Mouse (Mus musculus): ENCODE measurements around the gene Gm20388. TPM values are rescaled to one million over a fixed set of nuclear protein-coding genes. Genes with fewer than 3 reads are reported as not detected.

Gm20388 gene
- polyA plus RNA-seq, 1 experiment = 49.7 TPM

- TF ChIP-seq CTCF (conservative IDR thresholded peaks at IDR 0.05; ENCODE audit: insufficient read depth, insufficient read length, low read depth, low read length) (peak; percentile 64), POLR2A (IDR thresholded peaks at IDR 0.05; ENCODE audit: low read depth, low read length) (no peak)
- Histone ChIP-seq H3K4me3 (ENCODE audit: insufficient read depth, low read depth, low read length) (no peak overlapping the region), H3K4me1 (ENCODE audit: control insufficient read depth, insufficient read depth, low read length) (no peaks in the 10 kb centered on the region), H3K27me3 (replicated peaks; ENCODE audit: control insufficient read depth, insufficient read depth, low read length) (no peaks in the 10 kb centered on the region; the same call in 1 of the 2 replicates), H3K27ac (ENCODE audit: insufficient read depth, low read depth, low read length) (no peak overlapping the region), H3K36me3 (ENCODE audit: control insufficient read depth, insufficient read depth, low read length) (no peaks in the 10 kb centered on the region)
- peak; percentile 60 for DNase-seq
- 15% methylated on average over 5 of the region's 5 CpGs for WGBS
Measured at GRCm38 (mm10) chr8:120970346-120970745, 1059.7 kb downstream of the Gm20388 start.

GRCm38 (mm10) chr8:120971691-120972469 lies 1061.2 kb downstream of the Gm20388 start:
- WGBS = 9% methylated on average over 34 of the region's 34 CpGs
- H3K27me3 ChIP-seq (replicated peaks; ENCODE audit: control insufficient read depth, insufficient read depth, low read length) = no peaks in the 10 kb centered on the region; the same call in 1 of the 2 replicates

GRCm38 (mm10) chr8:120973046-120973445 lies 1062.4 kb downstream of the Gm20388 start:
- Histone ChIP-seq H3K27ac (ENCODE audit: insufficient read depth, low read depth, low read length) (no peak overlapping the region), H3K27me3 (replicated peaks; ENCODE audit: control insufficient read depth, insufficient read depth, low read length) (no peaks in the 10 kb centered on the region; the same call in 1 of the 2 replicates), H3K4me3 (ENCODE audit: insufficient read depth, low read depth, low read length) (no peak overlapping the region), H3K36me3 (ENCODE audit: control insufficient read depth, insufficient read depth, low read length) (no peaks in the 10 kb centered on the region), H3K4me1 (ENCODE audit: control insufficient read depth, insufficient read depth, low read length) (no peaks in the 10 kb centered on the region)
- TF ChIP-seq POLR2A (IDR thresholded peaks at IDR 0.05; ENCODE audit: low read depth, low read length) (no peak), CTCF (conservative IDR thresholded peaks at IDR 0.05; ENCODE audit: insufficient read depth, insufficient read length, low read depth, low read length) (no peak)
- no peak for DNase-seq
- WGBS = 33% methylated on average over 7 of the region's 7 CpGs

More at GRCm38 (mm10) chr8:120971691-120972469, 1061.2 kb downstream of the Gm20388 start:
- Histone ChIP-seq H3K36me3 (ENCODE audit: control insufficient read depth, insufficient read depth, low read length) (no peaks in the 10 kb centered on the region), H3K4me3 (ENCODE audit: insufficient read depth, low read depth, low read length) (peak overlapping the region; percentile 13), H3K4me1 (ENCODE audit: control insufficient read depth, insufficient read depth, low read length) (no peaks in the 10 kb centered on the region), H3K27ac (ENCODE audit: insufficient read depth, low read depth, low read length) (no peak overlapping the region)
- TF ChIP-seq POLR2A (IDR thresholded peaks at IDR 0.05; ENCODE audit: low read depth, low read length) (no peak), CTCF (conservative IDR thresholded peaks at IDR 0.05; ENCODE audit: insufficient read depth, insufficient read length, low read depth, low read length) (no peak)
- DNase-seq = peak; percentile 74

- TF ChIP-seq POLR2A (IDR thresholded peaks at IDR 0.05; ENCODE audit: low read depth, low read length) (no peak), CTCF (conservative IDR thresholded peaks at IDR 0.05; ENCODE audit: insufficient read depth, insufficient read length, low read depth, low read length) (no peak)
- DNase-seq = peak; percentile 8
- Histone ChIP-seq H3K4me1 (ENCODE audit: control insufficient read depth, insufficient read depth, low read length) (no peaks in the 10 kb centered on the region), H3K36me3 (ENCODE audit: control insufficient read depth, insufficient read depth, low read length) (no peaks in the 10 kb centered on the region), H3K4me3 (ENCODE audit: insufficient read depth, low read depth, low read length) (no peak overlapping the region), H3K27ac (ENCODE audit: insufficient read depth, low read depth, low read length) (no peak overlapping the region), H3K27me3 (replicated peaks; ENCODE audit: control insufficient read depth, insufficient read depth, low read length) (no peaks in the 10 kb centered on the region; the same call in 1 of the 2 replicates)
- 62% methylated on average over 13 of the region's 13 CpGs for WGBS
Measured at GRCm38 (mm10) chr8:120977131-120977530, 1066.5 kb downstream of the Gm20388 start.

GRCm38 (mm10) chr8:120979210-120979609 lies 1068.6 kb downstream of the Gm20388 start:
- no peak for DNase-seq
- WGBS = 68% methylated on average over 9 of the region's 9 CpGs
- Histone ChIP-seq H3K4me1 (ENCODE audit: control insufficient read depth, insufficient read depth, low read length) (no peaks in the 10 kb centered on the region), H3K27ac (ENCODE audit: insufficient read depth, low read depth, low read length) (no peak overlapping the region), H3K36me3 (ENCODE audit: control insufficient read depth, insufficient read depth, low read length) (no peaks in the 10 kb centered on the region), H3K4me3 (ENCODE audit: insufficient read depth, low read depth, low read length) (no peak overlapping the region), H3K27me3 (replicated peaks; ENCODE audit: control insufficient read depth, insufficient read depth, low read length) (no peaks in the 10 kb centered on the region)
- TF ChIP-seq POLR2A (IDR thresholded peaks at IDR 0.05; ENCODE audit: low read depth, low read length) = no peak
- no peak for TF ChIP-seq CTCF (conservative IDR thresholded peaks at IDR 0.05; ENCODE audit: insufficient read depth, insufficient read length, low read depth, low read length)

GRCm38 (mm10) chr8:120980948-120981347 lies 1070.3 kb downstream of the Gm20388 start:
- no peaks in the 10 kb centered on the region for H3K4me1 ChIP-seq (ENCODE audit: control insufficient read depth, insufficient read depth, low read length)
- TF ChIP-seq CTCF (conservative IDR thresholded peaks at IDR 0.05; ENCODE audit: insufficient read depth, insufficient read length, low read depth, low read length) (no peak), POLR2A (IDR thresholded peaks at IDR 0.05; ENCODE audit: low read depth, low read length) (no peak)
- H3K27ac ChIP-seq (ENCODE audit: insufficient read depth, low read depth, low read length) = no peak overlapping the region
- DNase-seq = no peak
- H3K36me3 ChIP-seq (ENCODE audit: control insufficient read depth, insufficient read depth, low read length) = no peaks in the 10 kb centered on the region
- no peaks in the 10 kb centered on the region for H3K27me3 ChIP-seq (replicated peaks; ENCODE audit: control insufficient read depth, insufficient read depth, low read length)
- H3K4me3 ChIP-seq (ENCODE audit: insufficient read depth, low read depth, low read length) = no peak overlapping the region
- 24% methylated on average over 13 of the region's 13 CpGs for WGBS

- no peak for DNase-seq
- no peak for TF ChIP-seq POLR2A (IDR thresholded peaks at IDR 0.05; ENCODE audit: low read depth, low read length)
- TF ChIP-seq CTCF (conservative IDR thresholded peaks at IDR 0.05; ENCODE audit: insufficient read depth, insufficient read length, low read depth, low read length) = no peak
- no peaks in the 10 kb centered on the region for H3K36me3 ChIP-seq (ENCODE audit: control insufficient read depth, insufficient read depth, low read length)
- no peak overlapping the region for H3K4me3 ChIP-seq (ENCODE audit: insufficient read depth, low read depth, low read length)
- no peak overlapping the region for H3K27ac ChIP-seq (ENCODE audit: insufficient read depth, low read depth, low read length)
- no peaks in the 10 kb centered on the region for H3K27me3 ChIP-seq (replicated peaks; ENCODE audit: control insufficient read depth, insufficient read depth, low read length)
- no peaks in the 10 kb centered on the region for H3K4me1 ChIP-seq (ENCODE audit: control insufficient read depth, insufficient read depth, low read length)
- WGBS = 57% methylated on average over 8 of the region's 8 CpGs
Measured at GRCm38 (mm10) chr8:120984888-120985287, 1074.2 kb downstream of the Gm20388 start.

Measured in kidney, adult 2 months (tissue).